Mouse (Mus musculus): ENCODE measurements around the gene Atad3a. TPM values are rescaled to one million over a fixed set of nuclear protein-coding genes. Genes with fewer than 3 reads are reported as not detected.

Atad3a gene
- polyA plus RNA-seq, 1 experiment from 2014 or later = 84.1 TPM

DNA sequence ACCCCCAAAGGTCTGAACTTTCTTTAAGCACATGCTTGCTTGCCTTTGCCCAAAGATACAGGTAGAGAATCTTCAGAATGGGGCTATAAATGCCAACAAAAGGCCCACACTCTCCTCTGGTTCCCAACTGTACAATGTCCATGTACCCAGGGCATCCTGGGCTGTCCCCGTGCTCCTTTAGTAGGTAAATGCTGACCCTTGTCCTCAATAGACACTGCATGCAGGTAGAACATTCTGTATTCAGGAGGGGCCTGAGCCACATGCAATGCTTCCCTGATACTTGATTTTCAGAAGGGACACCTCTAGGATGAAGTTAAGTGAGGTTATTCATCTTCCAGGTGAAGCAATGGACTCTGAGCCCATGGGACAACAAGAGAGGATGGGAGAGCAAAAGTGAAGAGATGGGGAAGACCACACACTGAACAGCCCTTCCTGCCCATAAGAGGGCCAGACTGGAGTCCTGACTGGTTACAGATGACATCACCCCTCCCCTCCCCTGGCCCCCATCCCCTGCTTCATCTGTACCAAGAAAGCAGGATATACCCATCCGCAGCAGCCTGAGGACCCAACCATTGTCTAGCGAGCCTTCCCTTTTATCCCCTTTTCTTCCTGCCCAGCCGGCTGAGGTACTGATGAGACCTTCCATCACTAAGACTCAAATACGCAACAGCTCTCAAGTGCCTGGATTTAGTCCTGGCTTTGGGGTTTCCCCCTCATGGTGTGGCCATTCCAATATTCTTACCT lies 12.6 kb upstream of the Atad3a start:
- ATAC-seq (ENCODE audit: insufficient number of reproducible peaks, low FRiP score, low TSS enrichment, low read depth) = no peak
- H3K4me2 ChIP-seq = peak overlapping the region; percentile 85
- no peaks in the 10 kb centered on the region for H3K36me3 ChIP-seq
- peaks cover 55% of the 10 kb centered on the region for H3K4me1 ChIP-seq
- 34% methylated on average over 5 of the region's 5 CpGs for WGBS
- H3K27me3 ChIP-seq = 0 out of 2 replicates have a peak, but pooled peaks cover 6% of the 10 kb centered on the region
- no peak overlapping the region for H3K27ac ChIP-seq
- 0 out of 2 replicates have a peak overlapping the region, but pooled peaks have one; percentile 26 for H3K9ac ChIP-seq
- H3K9me3 ChIP-seq = no peaks in the 10 kb centered on the region
- peak overlapping the region; percentile 47 for H3K4me3 ChIP-seq

DNA sequence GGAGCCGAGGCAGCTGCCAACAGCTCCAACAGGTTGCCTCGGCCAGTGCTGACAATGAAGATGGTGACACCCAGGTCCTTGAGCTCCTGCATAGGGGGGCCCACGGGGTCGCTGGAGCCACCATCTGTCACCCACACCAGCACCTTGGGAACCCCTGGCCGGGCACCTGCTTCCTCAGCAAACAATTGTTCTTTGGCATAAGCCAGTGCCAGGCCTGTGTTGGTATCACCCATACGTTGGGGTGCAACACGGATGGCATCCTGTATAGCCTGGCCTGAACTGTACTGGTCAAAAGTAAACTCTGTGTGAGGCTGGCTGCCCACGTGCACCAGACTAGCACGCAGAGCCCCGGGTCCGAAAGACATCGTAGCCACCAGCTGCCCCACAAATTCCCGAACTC lies 11.9 kb upstream of the Atad3a start:
- no peak overlapping the region for H3K4me3 ChIP-seq
- H3K9ac ChIP-seq = no peak overlapping the region
- no peak overlapping the region for H3K27ac ChIP-seq
- H3K27me3 ChIP-seq = 0 out of 2 replicates have a peak, but pooled peaks cover 6% of the 10 kb centered on the region
- no peaks in the 10 kb centered on the region for H3K9me3 ChIP-seq
- no peak overlapping the region for H3K4me2 ChIP-seq
- 81% methylated on average over 13 of the region's 13 CpGs for WGBS
- no peak for ATAC-seq (ENCODE audit: insufficient number of reproducible peaks, low FRiP score, low TSS enrichment, low read depth)
- peaks cover 55% of the 10 kb centered on the region for H3K4me1 ChIP-seq
- no peaks in the 10 kb centered on the region for H3K36me3 ChIP-seq

- WGBS = 81% methylated on average over 2 of the region's 2 CpGs
- Histone ChIP-seq H3K4me3 (no peak overlapping the region), H3K9me3 (no peaks in the 10 kb centered on the region), H3K36me3 (no peaks in the 10 kb centered on the region), H3K27ac (no peak overlapping the region), H3K4me2 (no peak overlapping the region), H3K27me3 (0 out of 2 replicates have a peak, but pooled peaks cover 6% of the 10 kb centered on the region), H3K4me1 (peaks cover 51% of the 10 kb centered on the region), H3K9ac (no peak overlapping the region)
- ATAC-seq (ENCODE audit: insufficient number of reproducible peaks, low FRiP score, low TSS enrichment, low read depth) = no peak
Observed at GRCm38 (mm10) chr4:155771706-155772105, 10.8 kb upstream of the Atad3a start.

GRCm38 (mm10) chr4:155770626-155771025 lies 9.7 kb upstream of the Atad3a start:
- Histone ChIP-seq H3K36me3 (no peaks in the 10 kb centered on the region), H3K9me3 (no peaks in the 10 kb centered on the region), H3K4me3 (peak overlapping the region; percentile 53), H3K9ac (peak overlapping the region; percentile 69), H3K27me3 (0 out of 2 replicates have a peak, but pooled peaks cover 6% of the 10 kb centered on the region), H3K27ac (0 out of 2 replicates have a peak overlapping the region, but pooled peaks have one; percentile 79), H3K4me2 (peak overlapping the region; percentile 80), H3K4me1 (peaks cover 44% of the 10 kb centered on the region)
- no peak for ATAC-seq (ENCODE audit: insufficient number of reproducible peaks, low FRiP score, low TSS enrichment, low read depth)
- 37% methylated on average over 24 of the region's 24 CpGs for whole genome bisulfite sequencing

DNA sequence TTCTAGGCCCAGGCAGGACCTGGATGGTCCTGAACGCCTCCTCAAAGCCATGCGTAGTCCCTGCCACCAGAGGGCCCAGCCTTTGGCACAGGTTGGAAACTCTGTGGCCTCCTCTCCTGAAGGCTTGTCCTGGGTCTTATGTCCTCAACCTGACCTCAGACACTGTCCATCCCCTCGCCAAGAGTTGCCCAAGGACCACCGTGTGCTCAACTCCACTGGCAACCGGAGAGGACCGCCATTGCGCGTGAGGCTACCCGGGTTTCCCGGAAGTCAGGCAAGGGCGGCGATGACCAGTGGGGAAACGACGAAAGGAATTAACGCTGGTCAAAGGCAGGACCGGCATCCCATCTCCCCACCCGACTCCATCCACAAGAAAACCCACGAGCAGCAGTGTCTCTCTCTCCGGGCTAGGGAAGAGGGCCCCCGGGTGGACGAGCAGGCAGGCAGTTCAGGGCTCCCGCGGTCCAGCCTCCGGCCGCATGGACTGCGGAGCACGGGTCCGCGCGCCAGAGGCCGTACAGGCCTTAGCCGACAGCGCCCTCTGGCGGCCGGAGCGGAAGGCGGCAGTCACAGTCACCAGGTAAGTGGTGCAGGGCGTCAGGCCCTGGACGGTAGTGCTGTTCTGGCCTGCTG lies 9.1 kb upstream of the Atad3a start:
- peak overlapping the region; percentile 80 for H3K4me2 ChIP-seq
- peak overlapping the region; percentile 53 for H3K4me3 ChIP-seq
- no peaks in the 10 kb centered on the region for H3K9me3 ChIP-seq
- peaks cover 37% of the 10 kb centered on the region for H3K4me1 ChIP-seq
- peak; percentile 77 for ATAC-seq (ENCODE audit: insufficient number of reproducible peaks, low FRiP score, low TSS enrichment, low read depth)
- H3K27ac ChIP-seq = peak overlapping the region; percentile 79
- H3K9ac ChIP-seq = peak overlapping the region; percentile 69
- WGBS = under 1% methylated on average over 39 of the region's 39 CpGs
- H3K27me3 ChIP-seq = 0 out of 2 replicates have a peak, but pooled peaks cover 6% of the 10 kb centered on the region
- H3K36me3 ChIP-seq = no peaks in the 10 kb centered on the region

- Histone ChIP-seq H3K4me2 (peak overlapping the region; percentile 80), H3K27me3 (0 out of 2 replicates have a peak, but pooled peaks cover 6% of the 10 kb centered on the region), H3K27ac (peak overlapping the region; percentile 79; the same call in 1 of the 2 replicates), H3K4me3 (peak overlapping the region; percentile 53), H3K9ac (peak overlapping the region; percentile 69), H3K36me3 (no peaks in the 10 kb centered on the region), H3K4me1 (peaks cover 33% of the 10 kb centered on the region), H3K9me3 (no peaks in the 10 kb centered on the region)
- no peak for ATAC-seq (ENCODE audit: insufficient number of reproducible peaks, low FRiP score, low TSS enrichment, low read depth)
- 54% methylated on average over 5 of the region's 5 CpGs for WGBS
Observed at GRCm38 (mm10) chr4:155769496-155769879, 8.6 kb upstream of the Atad3a start.

DNA sequence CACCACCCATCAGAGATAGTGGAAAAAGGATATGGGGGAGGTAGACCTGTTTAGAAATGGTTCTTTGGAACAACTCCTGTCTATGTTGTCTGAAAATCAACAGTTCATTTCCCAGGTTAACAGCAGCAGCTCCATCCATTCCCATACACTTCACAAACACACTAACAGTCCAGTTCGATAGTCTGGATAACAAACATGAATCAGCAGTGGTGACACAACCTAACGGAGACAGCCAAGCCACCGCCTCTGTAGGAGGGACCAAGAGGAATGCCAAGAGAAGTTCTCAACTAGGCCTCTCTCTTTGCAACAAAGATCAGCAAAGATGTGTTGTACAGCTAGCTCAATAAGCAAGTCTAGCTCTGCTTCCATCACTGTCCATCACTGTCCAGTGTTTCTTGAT lies 1.5 kb upstream of the Atad3a start:
- Histone ChIP-seq H3K4me3 (no peak overlapping the region), H3K4me2 (no peak overlapping the region), H3K27me3 (no peaks in the 10 kb centered on the region), H3K36me3 (0 out of 2 replicates have a peak, but pooled peaks cover 6% of the 10 kb centered on the region), H3K4me1 (peaks cover 29% of the 10 kb centered on the region), H3K9ac (no peak overlapping the region), H3K9me3 (no peaks in the 10 kb centered on the region), H3K27ac (no peak overlapping the region)
- 81% methylated on average over 3 of the region's 3 CpGs for WGBS
- ATAC-seq (ENCODE audit: insufficient number of reproducible peaks, low FRiP score, low TSS enrichment, low read depth) = no peak

DNA sequence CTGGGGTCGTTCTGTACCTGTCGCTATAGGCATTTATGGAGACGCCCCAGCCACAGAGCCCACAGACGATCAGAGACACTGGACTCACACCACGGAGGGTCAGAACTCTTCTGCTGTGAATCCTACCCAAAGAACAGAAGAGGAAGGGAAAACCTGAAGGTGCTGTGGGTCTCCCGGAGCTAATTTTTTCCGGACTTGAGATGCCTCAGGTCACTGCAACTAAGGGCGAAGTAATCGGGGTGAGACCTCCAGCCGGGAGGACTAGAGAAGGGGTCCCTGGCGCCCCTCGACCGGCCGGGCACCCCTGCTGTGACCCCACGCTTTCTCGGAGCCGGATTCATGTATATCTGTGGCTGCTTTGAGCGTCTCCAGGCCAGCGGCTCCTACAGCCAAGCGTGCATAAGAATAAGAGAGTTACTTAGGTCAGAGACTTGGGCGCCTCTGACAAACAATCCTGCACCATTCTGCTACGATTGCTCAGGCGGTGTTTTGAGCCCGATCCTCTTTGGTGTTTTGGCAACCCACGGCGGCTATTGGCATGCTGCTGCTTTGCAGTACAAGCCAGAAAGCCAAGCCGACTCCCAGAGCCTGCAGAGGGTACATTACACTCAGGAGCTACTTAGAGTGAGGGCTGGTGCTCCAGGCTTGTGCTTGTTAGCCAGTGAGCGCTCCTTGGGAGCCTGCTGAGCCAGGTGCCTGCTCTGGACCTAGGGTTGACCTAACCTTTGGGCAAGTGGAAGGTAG lies 635 bp upstream of the Atad3a start:
- H3K27ac ChIP-seq = peak overlapping the region; percentile 43
- H3K4me2 ChIP-seq = peak overlapping the region; percentile 88
- 2% methylated on average over 28 of the region's 28 CpGs for WGBS
- peak; percentile 9; the same call in 1 of the 2 replicates for ATAC-seq (ENCODE audit: insufficient number of reproducible peaks, low FRiP score, low TSS enrichment, low read depth)
- H3K36me3 ChIP-seq = peaks cover 11% of the 10 kb centered on the region
- no peaks in the 10 kb centered on the region for H3K27me3 ChIP-seq
- H3K4me1 ChIP-seq = peaks cover 29% of the 10 kb centered on the region
- peak overlapping the region; percentile 57 for H3K9ac ChIP-seq
- H3K4me3 ChIP-seq = peak overlapping the region; percentile 87
- H3K9me3 ChIP-seq = no peaks in the 10 kb centered on the region

GRCm38 (mm10) chr4:155759862-155760612 lies 856 bp downstream of the Atad3a start:
- H3K36me3 ChIP-seq = peaks cover 26% of the 10 kb centered on the region
- H3K4me2 ChIP-seq = peak overlapping the region; percentile 88
- H3K4me1 ChIP-seq = peaks cover 29% of the 10 kb centered on the region
- peak overlapping the region; percentile 87 for H3K4me3 ChIP-seq
- H3K27me3 ChIP-seq = no peaks in the 10 kb centered on the region
- H3K9me3 ChIP-seq = no peaks in the 10 kb centered on the region
- H3K27ac ChIP-seq = peak overlapping the region; percentile 60; the same call in 1 of the 2 replicates
- peak overlapping the region; percentile 83 for H3K9ac ChIP-seq
- 2% methylated on average over 10 of the region's 10 CpGs for WGBS
- no peak for ATAC-seq (ENCODE audit: insufficient number of reproducible peaks, low FRiP score, low TSS enrichment, low read depth)

GRCm38 (mm10) chr4:155757011-155757410 lies 3.9 kb downstream of the Atad3a start:
- no peak overlapping the region for H3K4me2 ChIP-seq
- H3K27me3 ChIP-seq = no peaks in the 10 kb centered on the region
- H3K4me3 ChIP-seq = no peak overlapping the region
- H3K9ac ChIP-seq = no peak overlapping the region
- H3K9me3 ChIP-seq = no peaks in the 10 kb centered on the region
- H3K27ac ChIP-seq = no peak overlapping the region
- WGBS = 91% methylated on average over 12 of the region's 12 CpGs
- no peak for ATAC-seq (ENCODE audit: insufficient number of reproducible peaks, low FRiP score, low TSS enrichment, low read depth)
- peaks cover 27% of the 10 kb centered on the region for H3K4me1 ChIP-seq
- peaks cover 49% of the 10 kb centered on the region for H3K36me3 ChIP-seq
